Mouse (Mus musculus) kidney, postnatal 10 days (tissue): ENCODE data around the gene Snx18.
A peak's percentile ranks its signal among the peaks of the same experiment; 100 is the strongest.

ENCODE experiments used
- DNase-seq: peaks from one replicate; pipeline ENCODE4 v3.0.0; 2021; ENCODE audit warnings: mixed read lengths

The Snx18 gene

DNA sequence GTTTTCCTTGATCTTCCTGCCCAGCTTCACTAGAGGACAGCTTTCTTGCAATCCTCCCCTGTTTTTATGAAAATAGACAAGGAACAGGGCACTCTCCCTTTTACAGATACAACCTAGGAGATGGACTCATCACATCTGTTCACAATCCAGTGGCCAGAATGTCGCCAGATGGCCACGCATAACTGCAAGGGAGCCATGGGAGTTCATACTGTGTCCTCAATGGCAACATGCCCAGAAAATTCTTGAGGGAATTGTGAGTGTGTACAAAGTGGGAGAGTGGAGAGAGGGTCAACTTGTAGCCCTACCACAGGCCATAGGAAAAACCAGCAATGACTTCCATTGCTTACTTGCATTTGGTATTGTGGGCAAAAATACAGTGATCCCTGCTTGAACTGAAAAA lies 63.1 kb downstream of the Snx18 start:
- DNase-seq: peak; percentile 63

DNA sequence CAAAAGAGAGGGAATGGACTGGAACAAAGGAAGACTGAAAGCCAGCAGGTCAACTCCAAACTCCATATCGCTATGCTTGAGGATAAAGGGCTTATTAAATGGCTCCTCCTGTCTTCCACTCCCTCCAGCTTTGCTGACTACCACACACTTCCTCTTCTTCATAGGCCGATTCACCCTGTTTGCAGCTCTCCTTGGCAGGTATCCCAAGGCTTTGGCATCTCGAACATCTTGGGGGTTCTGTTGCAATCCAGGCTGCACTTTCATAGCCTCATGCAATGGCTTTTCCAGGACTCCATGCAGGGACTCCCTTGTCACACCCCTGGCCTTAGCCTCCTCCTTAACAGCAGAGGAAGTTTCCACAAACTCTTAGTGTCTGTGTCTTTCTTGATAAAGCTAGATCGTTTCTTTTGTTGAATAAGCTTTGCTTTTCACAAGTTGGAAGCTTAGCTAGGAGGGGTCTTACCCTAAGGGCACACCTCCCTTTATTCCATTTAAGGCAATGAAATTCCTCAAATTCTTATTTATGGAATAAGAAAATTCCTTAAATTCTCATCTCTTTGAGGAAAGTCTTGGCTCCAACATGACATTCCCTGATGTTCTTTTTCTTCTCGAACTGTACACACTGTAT lies 64.6 kb downstream of the Snx18 start:
- DNase-seq: no peak

DNA sequence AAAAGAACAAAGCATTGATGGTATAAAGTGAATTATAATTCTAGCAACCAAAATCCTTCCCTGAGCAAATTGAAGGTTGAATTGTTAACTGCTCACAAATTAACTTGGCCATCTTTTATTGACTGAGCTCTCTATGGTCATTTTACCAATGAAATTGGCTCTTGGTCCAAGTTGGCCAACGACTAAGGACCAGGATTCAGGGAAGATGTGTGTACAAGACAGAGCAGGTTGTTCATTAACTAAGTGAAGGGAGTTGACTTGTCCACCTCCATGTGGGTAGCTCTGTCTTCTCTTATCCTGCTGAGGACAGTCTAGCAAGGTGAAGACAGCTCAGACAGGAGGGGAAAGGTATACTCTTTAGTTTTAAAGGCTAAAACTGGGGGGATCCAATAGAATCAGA lies 66.0 kb downstream of the Snx18 start:
- no peak for DNase-seq

DNA sequence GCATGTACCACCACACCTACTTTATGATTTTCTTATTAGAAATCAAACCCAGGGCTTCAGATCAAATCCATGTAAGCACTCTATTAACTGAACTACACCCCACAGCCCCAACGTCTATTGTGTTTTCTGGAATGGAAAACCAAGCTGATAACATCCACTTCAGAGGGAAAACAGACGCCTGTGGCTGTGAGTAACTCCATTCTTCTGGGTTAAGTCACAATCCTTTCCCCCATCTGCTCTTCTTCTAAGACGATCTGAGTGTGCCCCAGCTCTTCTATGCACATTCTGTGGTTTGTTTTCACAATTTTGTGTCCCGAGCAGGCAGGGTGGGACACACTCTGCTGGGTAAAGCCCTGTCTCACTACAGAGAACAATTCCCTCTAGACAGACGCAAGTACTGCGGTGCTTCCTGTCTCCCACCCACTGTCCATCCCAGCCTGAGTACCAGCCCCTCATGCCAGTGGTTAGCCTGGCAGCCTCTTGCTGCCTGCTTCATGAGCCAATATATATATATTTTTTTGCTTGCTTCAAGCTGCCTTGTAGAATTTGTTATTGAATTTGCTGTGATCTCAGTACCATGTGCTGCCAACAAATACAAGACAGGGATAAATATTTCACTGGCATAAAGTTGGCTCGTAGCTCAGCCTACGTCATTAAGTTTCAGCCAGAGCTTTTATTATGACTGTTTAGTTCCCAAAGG lies 67.3 kb downstream of the Snx18 start:
- DNase-seq: no peak

DNA sequence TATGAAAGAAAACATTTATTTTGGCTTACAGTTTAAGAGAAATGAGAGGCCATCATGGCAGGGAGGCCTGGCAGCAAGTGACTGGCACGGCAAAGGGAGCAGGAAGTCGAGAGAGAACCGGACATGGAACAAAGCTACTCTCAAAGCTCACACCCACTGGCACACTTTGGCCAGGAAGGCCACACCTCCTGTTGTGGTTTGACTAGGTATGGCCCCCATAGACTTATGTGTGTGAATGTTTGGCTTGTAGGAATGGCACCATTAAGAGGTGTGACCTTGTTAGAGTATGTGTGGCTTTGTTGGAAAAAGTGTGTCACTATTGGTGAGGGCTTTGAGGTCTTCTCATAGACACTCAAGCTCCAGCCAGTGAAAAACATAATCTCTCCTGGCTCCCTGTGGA lies 69.3 kb downstream of the Snx18 start:
- no peak for DNase-seq

DNA sequence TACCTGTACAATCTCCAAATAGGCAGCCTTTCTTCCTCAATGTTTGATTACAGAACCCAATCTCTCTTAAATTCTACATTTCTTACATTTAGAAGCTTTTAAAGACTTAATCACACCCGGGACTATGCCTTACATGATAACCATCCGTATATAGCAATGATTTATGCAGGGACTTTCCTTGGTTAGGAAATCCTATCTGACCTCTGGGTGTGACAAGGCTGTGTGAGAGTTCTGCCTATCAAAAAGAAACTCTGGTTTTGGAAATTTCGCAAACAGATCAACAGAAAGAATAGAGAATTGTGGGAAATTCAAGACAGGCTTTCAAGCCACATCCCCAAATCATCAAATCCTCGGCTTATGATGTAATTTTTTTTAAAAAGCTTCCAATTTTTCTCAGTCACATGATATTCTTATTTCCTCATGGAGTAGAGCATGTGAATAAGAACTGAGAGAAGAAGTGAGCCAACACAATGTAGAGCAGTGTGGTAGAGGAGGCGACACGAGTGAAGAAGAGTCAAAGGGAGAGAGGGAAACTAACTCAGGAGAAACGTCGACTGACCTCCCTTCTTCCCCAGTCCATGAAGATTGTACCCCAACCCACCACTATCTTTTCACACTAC lies 70.4 kb downstream of the Snx18 start:
- DNase-seq: no peak

DNA sequence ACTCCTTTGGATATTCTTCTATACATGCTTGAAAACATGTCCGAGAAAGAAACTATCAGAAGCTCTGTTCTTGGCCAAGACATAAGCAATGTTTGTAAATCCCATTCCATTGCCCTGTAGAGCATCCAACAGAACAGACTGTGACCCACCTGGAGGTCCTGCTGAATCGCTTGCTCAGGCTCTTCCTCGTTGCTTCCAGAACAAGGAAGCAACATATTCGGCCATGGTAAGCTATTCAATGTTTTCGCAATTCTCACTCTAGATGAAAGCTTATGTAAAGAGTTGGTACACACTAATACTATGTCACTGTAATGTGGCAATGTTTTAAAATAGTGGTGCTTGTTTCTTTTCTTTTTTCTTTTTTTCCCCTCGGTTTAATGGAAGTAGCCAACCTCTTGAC lies 76.0 kb downstream of the Snx18 start:
- no peak for DNase-seq
